Mouse (Mus musculus): ENCODE data around the gene Nmt1.

DNA sequence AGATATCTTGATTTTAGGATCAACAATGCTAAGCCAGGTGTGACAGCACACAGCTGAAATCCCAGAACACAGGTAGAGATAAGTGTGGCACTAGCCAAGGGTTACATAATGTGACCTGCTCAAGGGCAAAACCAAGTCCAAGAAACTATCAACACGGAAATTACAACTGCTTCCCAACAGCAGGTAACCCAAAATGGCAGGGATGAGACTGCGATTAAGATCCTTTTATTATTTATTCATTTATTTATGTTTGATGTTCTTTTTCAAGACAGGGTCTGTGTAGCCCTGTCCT, 16.8 kb upstream of the Nmt1 start:
- no peak for TF ChIP-seq CTCF (IDR thresholded peaks at IDR 0.05 in 2 of 3, conservative IDR thresholded peaks at IDR 0.05 in 1 of 3; ENCODE audit: control insufficient read depth in 1 of 3, insufficient read depth in 1 of 3, low read depth in 2 of 3, low read length in 3 of 3, poor library complexity in 1 of 3, severe bottlenecking in 1 of 3)
- no peak for TF ChIP-seq ZNF384 (IDR thresholded peaks at IDR 0.05; ENCODE audit: low read depth, low read length)
- no peak for TF ChIP-seq MXI1 (IDR thresholded peaks at IDR 0.05; ENCODE audit: low read depth, low read length)
- no peak for TF ChIP-seq USF1 (IDR thresholded peaks at IDR 0.05; ENCODE audit: low read depth, low read length)
- TF ChIP-seq MAX (IDR thresholded peaks at IDR 0.05; ENCODE audit: low read length), result no peak
- TF ChIP-seq HCFC1 (IDR thresholded peaks at IDR 0.05; ENCODE audit: low read depth, low read length), result no peak
- TF ChIP-seq ZMIZ1 (IDR thresholded peaks at IDR 0.05; ENCODE audit: low read depth, low read length), result no peak
- TF ChIP-seq GABPA (IDR thresholded peaks at IDR 0.05; ENCODE audit: low read depth, low read length), result no peak
- no peak for TF ChIP-seq POLR2AphosphoS5 (IDR thresholded peaks at IDR 0.05; ENCODE audit: borderline replicate concordance, low read depth, low read length)
- no peak for TF ChIP-seq POLR2A (IDR thresholded peaks at IDR 0.05; ENCODE audit: control insufficient read depth in 1 of 2, insufficient read depth in 1 of 2, low read depth in 1 of 2, low read length in 2 of 2, poor library complexity in 1 of 2)
- no peak for TF ChIP-seq USF2 (IDR thresholded peaks at IDR 0.05; ENCODE audit: borderline replicate concordance in 1 of 2, insufficient read depth in 1 of 2, low read depth in 1 of 2, low read length in 2 of 2)
- TF ChIP-seq MEF2A (IDR thresholded peaks at IDR 0.05; ENCODE audit: extremely low read depth, insufficient replicate concordance, low read depth, low read length, poor library complexity, severe bottlenecking), result no peak
- no peak for TF ChIP-seq MAFK (IDR thresholded peaks at IDR 0.05; ENCODE audit: borderline replicate concordance, low read depth, low read length)
- TF ChIP-seq NRF1 (IDR thresholded peaks at IDR 0.05; ENCODE audit: insufficient read depth, low read depth, low read length, poor library complexity, severe bottlenecking), result no peak

All from MEL (cell line).